Mouse (Mus musculus): Measurements from ENCODE around the gene Pgc.

DNA sequence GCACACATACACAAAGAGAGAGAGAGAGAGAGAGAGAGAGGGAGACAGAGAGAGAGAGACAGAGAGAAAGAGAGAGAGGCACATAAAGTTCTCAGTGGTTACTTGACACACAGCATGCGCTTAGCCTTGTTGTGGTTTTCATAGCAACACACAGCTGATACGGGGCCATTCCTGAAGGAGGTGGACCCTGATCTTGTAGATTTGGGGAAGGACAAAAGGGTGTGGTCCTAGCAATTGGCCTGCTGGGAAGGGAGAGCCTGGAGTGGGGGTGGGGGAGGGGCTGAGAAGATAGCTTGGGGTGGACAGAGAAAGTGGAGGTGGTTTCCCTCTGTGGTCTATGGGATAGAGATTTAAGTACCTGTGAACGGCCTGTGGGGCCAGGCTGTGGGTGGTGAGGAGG lies 16.6 kb upstream of the Pgc start:
- TF ChIP-seq CTCF (IDR thresholded peaks at IDR 0.05; ENCODE audit: low read depth) (no peak), EP300 (IDR thresholded peaks at IDR 0.05; ENCODE audit: low read depth) (no peak)

Measured in heart, postnatal 0 days (tissue).